Mouse (Mus musculus): Measurements from ENCODE around the gene Rbm18. TPM values are rescaled to one million over a fixed set of nuclear protein-coding genes. Genes with fewer than 3 reads are reported as not detected.

Gene Rbm18
- total RNA-seq, 2 experiments from 2014 or later: 17.7 to 25.0 TPM

GRCm38 (mm10) chr2:36108615-36109014 lies 28.0 kb downstream of the Rbm18 start:
- ATAC-seq (replicated peaks; ENCODE audit: low FRiP score, low TSS enrichment, poor library complexity, severe bottlenecking): no peak

- ATAC-seq (replicated peaks; ENCODE audit: low FRiP score, low TSS enrichment, poor library complexity, severe bottlenecking): no peak
Measured at GRCm38 (mm10) chr2:36104956-36105741, 31.4 kb downstream of the Rbm18 start, which contains the start of gene Lhx6. Gene Lhx6 (minus strand): TSS chr2:36105408.

- no peak for ATAC-seq (replicated peaks; ENCODE audit: low FRiP score, low TSS enrichment, poor library complexity, severe bottlenecking)
Measured at GRCm38 (mm10) chr2:36104436-36104955, 32.1 kb downstream of the Rbm18 start.

GRCm38 (mm10) chr2:36103555-36104367 lies 32.8 kb downstream of the Rbm18 start:
- ATAC-seq (replicated peaks; ENCODE audit: low FRiP score, low TSS enrichment, poor library complexity, severe bottlenecking): no peak

GRCm38 (mm10) chr2:36103069-36103554 lies 33.5 kb downstream of the Rbm18 start:
- no peak for ATAC-seq (replicated peaks; ENCODE audit: low FRiP score, low TSS enrichment, poor library complexity, severe bottlenecking)

GRCm38 (mm10) chr2:36102559-36102946 lies 34.0 kb downstream of the Rbm18 start:
- no peak for ATAC-seq (replicated peaks; ENCODE audit: low FRiP score, low TSS enrichment, poor library complexity, severe bottlenecking)

GRCm38 (mm10) chr2:36101866-36102558 lies 34.6 kb downstream of the Rbm18 start:
- ATAC-seq (replicated peaks; ENCODE audit: low FRiP score, low TSS enrichment, poor library complexity, severe bottlenecking): no peak

- no peak for ATAC-seq (replicated peaks; ENCODE audit: low FRiP score, low TSS enrichment, poor library complexity, severe bottlenecking)
Measured at GRCm38 (mm10) chr2:36099739-36100138, 36.8 kb downstream of the Rbm18 start.

- no peak for ATAC-seq (replicated peaks; ENCODE audit: low FRiP score, low TSS enrichment, poor library complexity, severe bottlenecking)
Measured at GRCm38 (mm10) chr2:36098021-36098420, 38.6 kb downstream of the Rbm18 start.

GRCm38 (mm10) chr2:36097129-36097815 lies 39.3 kb downstream of the Rbm18 start:
- no peak for ATAC-seq (replicated peaks; ENCODE audit: low FRiP score, low TSS enrichment, poor library complexity, severe bottlenecking)

GRCm38 (mm10) chr2:36093914-36094475 lies 42.6 kb downstream of the Rbm18 start:
- no peak for ATAC-seq (replicated peaks; ENCODE audit: low FRiP score, low TSS enrichment, poor library complexity, severe bottlenecking)

- no peak for ATAC-seq (replicated peaks; ENCODE audit: low FRiP score, low TSS enrichment, poor library complexity, severe bottlenecking)
Measured at GRCm38 (mm10) chr2:36093301-36093700, 43.3 kb downstream of the Rbm18 start.

- ATAC-seq (replicated peaks; ENCODE audit: low FRiP score, low TSS enrichment, poor library complexity, severe bottlenecking): no peak
Measured at GRCm38 (mm10) chr2:36092748-36093147, 43.8 kb downstream of the Rbm18 start.

- peak; percentile 88 for ATAC-seq (replicated peaks; ENCODE audit: low FRiP score, low TSS enrichment, poor library complexity, severe bottlenecking)
Measured at GRCm38 (mm10) chr2:36090853-36091741, 45.5 kb downstream of the Rbm18 start.

GRCm38 (mm10) chr2:36089190-36089589 lies 47.4 kb downstream of the Rbm18 start:
- ATAC-seq (replicated peaks; ENCODE audit: low FRiP score, low TSS enrichment, poor library complexity, severe bottlenecking): no peak

GRCm38 (mm10) chr2:36085041-36085440 lies 51.5 kb downstream of the Rbm18 start:
- no peak for ATAC-seq (replicated peaks; ENCODE audit: low FRiP score, low TSS enrichment, poor library complexity, severe bottlenecking)

GRCm38 (mm10) chr2:36082802-36083580 lies 53.6 kb downstream of the Rbm18 start:
- no peak for ATAC-seq (replicated peaks; ENCODE audit: low FRiP score, low TSS enrichment, poor library complexity, severe bottlenecking)

All from megakaryocyte-erythroid progenitor cell, adult 5-6 weeks (primary cell).